Mouse (Mus musculus) midbrain, embryonic 14.5 days (tissue): ENCODE data around the gene Hist1h2be. TPM values are rescaled to one million over a fixed set of nuclear protein-coding genes. Genes with fewer than 3 reads are reported as not detected.
"Not testable (repeated sequence)": the region's sequence is repeated elsewhere in the genome, so short reads cannot be mapped to it uniquely, and the experiment has no call there.

Experiments
- ATAC-seq: fragments of 200-750 bp; cut with Nextera tagmentation; 2 replicates; pipeline ENCODE4 v1.8.0; 2017; ENCODE audit warnings: moderate number of reproducible peaks, moderate library complexity; ENCODE audit not compliant: low FRiP score, low TSS enrichment
- DNase-seq: peaks from one replicate; pipeline ENCODE4 v3.0.0-alpha.2; 2015
- H3K27ac ChIP-seq: fragments of 300-500 bp; sonication (generic); replicated peaks from 2 replicates; pipeline ENCODE4 v1.5.1; 2014; ENCODE audit warnings: mild to moderate bottlenecking, low read depth, low read length, moderate library complexity
- H3K27me3 ChIP-seq: fragments of 300-500 bp; sonication (generic); 2 replicates; pipeline ENCODE4 v1.6.1; 2014; ENCODE audit warnings: low read length, control low read depth, mixed read lengths; ENCODE audit not compliant: control insufficient read depth, insufficient read depth
- H3K36me3 ChIP-seq: fragments of 300-500 bp; sonication (generic); 2 replicates; pipeline ENCODE4 v1.6.1; 2014; ENCODE audit warnings: low read length, control low read depth; ENCODE audit not compliant: control insufficient read depth, insufficient read depth
- H3K4me1 ChIP-seq: fragments of 300-500 bp; sonication (generic); 2 replicates; pipeline ENCODE4 v1.6.1; 2014; ENCODE audit warnings: mild to moderate bottlenecking, antibody characterized with exemption, low read length, control low read depth; ENCODE audit not compliant: control insufficient read depth, insufficient read depth
- H3K4me2 ChIP-seq: fragments of 300-500 bp; sonication (generic); 2 replicates; pipeline ENCODE4 v1.6.1; 2014; ENCODE audit warnings: mild to moderate bottlenecking, low read length, moderate library complexity
- H3K4me3 ChIP-seq: fragments of 300-500 bp; sonication (generic); replicated peaks from 2 replicates; pipeline ENCODE4 v1.5.1; 2014; ENCODE audit warnings: low read depth, low read length
- H3K9ac ChIP-seq: fragments of 300-500 bp; sonication (generic); replicated peaks from 2 replicates; pipeline ENCODE4 v1.6.1; 2014; ENCODE audit warnings: mild to moderate bottlenecking, low read length, moderate library complexity
- H3K9me3 ChIP-seq: fragments of 300-500 bp; sonication (generic); 2 replicates; pipeline ENCODE4 v1.6.1; 2016; ENCODE audit warnings: low read length, control low read depth, mixed read lengths; ENCODE audit not compliant: control insufficient read depth
- WGBS: fragments of 180-500 bp; shearing (Covaris S2); extraction: QIAGEN DNeasy Blood & Tissue Kit; methylation state at CpG from one replicate; pipeline ENCODE4 v1.1.7; 2014; 5-methylcytosine and 5-hydroxymethylcytosine counted together
- polyA plus RNA-seq: library from polyadenylated mRNA; unstranded; fragments of >200 nt; fragmentation: Nextera tagmentation; extraction: Ambion mirVana; gene quantifications from 2 replicates; pipeline ENCODE4 v1.2.1, GENCODE M21; 2014

Gene Hist1h2be
- polyA plus RNA-seq, 1 experiment from 2014 or later: 1.4 TPM

- WGBS: 46% methylated on average over 6 of the region's 6 CpGs
- H3K4me2 ChIP-seq: peak overlapping the region; percentile 59
- DNase-seq: no peak
- ATAC-seq: no peak
- H3K9ac ChIP-seq: peak overlapping the region; percentile 30; the same call in 1 of the 2 replicates
- no peaks in the 10 kb centered on the region for H3K27me3 ChIP-seq
- H3K4me3 ChIP-seq: peak overlapping the region; percentile 36; the same call in 1 of the 2 replicates
- no peak overlapping the region for H3K27ac ChIP-seq
- peaks cover 31% of the 10 kb centered on the region for H3K4me1 ChIP-seq
- H3K9me3 ChIP-seq: no peaks in the 10 kb centered on the region
- H3K36me3 ChIP-seq: no peaks in the 10 kb centered on the region
These were observed 43.9 kb downstream of the Hist1h2be start for GRCm38 (mm10) chr13:23576906-23577639.

- Histone ChIP-seq H3K27me3 (no peaks in the 10 kb centered on the region), H3K36me3 (no peaks in the 10 kb centered on the region), H3K4me3 (peak overlapping the region; percentile 36), H3K9ac (peak overlapping the region; percentile 30; the same call in 1 of the 2 replicates), H3K27ac (peak overlapping the region; percentile 49; the same call in 1 of the 2 replicates), H3K9me3 (no peaks in the 10 kb centered on the region), H3K4me2 (peak overlapping the region; percentile 59), H3K4me1 (peaks cover 30% of the 10 kb centered on the region)
- 2% methylated on average over 7 of the region's 7 CpGs for WGBS
- DNase-seq (no peak), ATAC-seq (no peak)
These were observed 44.5 kb downstream of the Hist1h2be start for GRCm38 (mm10) chr13:23576351-23576881.

- H3K9me3 ChIP-seq, ATAC-seq, DNase-seq, H3K36me3 ChIP-seq, H3K27me3 ChIP-seq: not testable (repeated sequence)
- 0% methylated on average over 10 of the region's 40 CpGs for WGBS
- H3K4me2 ChIP-seq: peak overlapping the region; percentile 59
- peaks cover 30% of the 10 kb centered on the region for H3K4me1 ChIP-seq
- peak overlapping the region; percentile 68 for H3K27ac ChIP-seq
- peak overlapping the region; percentile 30; the same call in 1 of the 2 replicates for H3K9ac ChIP-seq
- peak overlapping the region; percentile 36 for H3K4me3 ChIP-seq
These were observed 45.0 kb downstream of the Hist1h2be start for GRCm38 (mm10) chr13:23575864-23576313.

- Histone ChIP-seq H3K27me3 (no peaks in the 10 kb centered on the region), H3K9me3 (no peaks in the 10 kb centered on the region), H3K9ac (peak within 1 kb of the TSS; percentile 30; the same call in 1 of the 2 replicates), H3K4me1 (peaks cover 31% of the 10 kb centered on the region), H3K36me3 (no peaks in the 10 kb centered on the region), H3K4me2 (peak within 1 kb of the TSS; percentile 59), H3K4me3 (peak within 1 kb of the TSS; percentile 36), H3K27ac (peak within 1 kb of the TSS; percentile 76)
- WGBS: under 1% methylated on average over 18 of the region's 18 CpGs
- ATAC-seq: peak; percentile 72
- DNase-seq: peak; percentile 88
These were observed 45.6 kb downstream of the Hist1h2be start, which contains the start of gene Hist1h3d for GRCm38 (mm10) chr13:23575271-23575851. Hist1h3d (plus strand) TSS chr13:23575763.

GRCm38 (mm10) chr13:23574546-23575170 is 46.3 kb downstream of the Hist1h2be start:
- ATAC-seq (0 out of 2 replicates have a peak, but pooled peaks have one; percentile 0), DNase-seq (peak; percentile 37)
- not testable (repeated sequence) for H3K36me3 ChIP-seq, H3K27me3 ChIP-seq, H3K9me3 ChIP-seq, H3K9ac ChIP-seq
- 0% methylated on average over 5 of the region's 39 CpGs for WGBS
- Histone ChIP-seq H3K4me2 (peak overlapping the region; percentile 59), H3K27ac (peak overlapping the region; percentile 76), H3K4me1 (peaks cover 35% of the 10 kb centered on the region), H3K4me3 (peak overlapping the region; percentile 36)

- H3K9me3 ChIP-seq, H3K36me3 ChIP-seq, H3K9ac ChIP-seq, H3K27me3 ChIP-seq: not testable (repeated sequence)
- ATAC-seq (peak; percentile 91), DNase-seq (peak; percentile 98)
- under 1% methylated on average over 33 of the region's 42 CpGs for WGBS
- Histone ChIP-seq H3K4me3 (peak within 1 kb of the TSS; percentile 36), H3K27ac (peak within 1 kb of the TSS; percentile 76), H3K4me2 (peak within 1 kb of the TSS; percentile 59), H3K4me1 (peaks cover 35% of the 10 kb centered on the region)
These were observed 46.9 kb downstream of the Hist1h2be start, which contains the start of the genes Hist1h2bf and Hist1h2ad for GRCm38 (mm10) chr13:23573898-23574524. Hist1h2bf (minus strand) TSS chr13:23574196. Hist1h2ad (plus strand) TSS chr13:23574381.

- not testable (repeated sequence) for H3K27me3 ChIP-seq, DNase-seq, ATAC-seq, H3K36me3 ChIP-seq, H3K9me3 ChIP-seq, H3K9ac ChIP-seq
- H3K27ac ChIP-seq: 0 out of 2 replicates have a peak overlapping the region, but pooled peaks have one; percentile 37
- H3K4me2 ChIP-seq: peak overlapping the region; percentile 59
- 8% methylated on average over 17 of the region's 20 CpGs for WGBS
- peak overlapping the region; percentile 33 for H3K4me3 ChIP-seq
- H3K4me1 ChIP-seq: peaks cover 35% of the 10 kb centered on the region
These were observed 47.7 kb downstream of the Hist1h2be start for GRCm38 (mm10) chr13:23573034-23573897.
